Comparison of ENCODE assay signal across 8 mouse cellular contexts in the genomic region with DNA sequence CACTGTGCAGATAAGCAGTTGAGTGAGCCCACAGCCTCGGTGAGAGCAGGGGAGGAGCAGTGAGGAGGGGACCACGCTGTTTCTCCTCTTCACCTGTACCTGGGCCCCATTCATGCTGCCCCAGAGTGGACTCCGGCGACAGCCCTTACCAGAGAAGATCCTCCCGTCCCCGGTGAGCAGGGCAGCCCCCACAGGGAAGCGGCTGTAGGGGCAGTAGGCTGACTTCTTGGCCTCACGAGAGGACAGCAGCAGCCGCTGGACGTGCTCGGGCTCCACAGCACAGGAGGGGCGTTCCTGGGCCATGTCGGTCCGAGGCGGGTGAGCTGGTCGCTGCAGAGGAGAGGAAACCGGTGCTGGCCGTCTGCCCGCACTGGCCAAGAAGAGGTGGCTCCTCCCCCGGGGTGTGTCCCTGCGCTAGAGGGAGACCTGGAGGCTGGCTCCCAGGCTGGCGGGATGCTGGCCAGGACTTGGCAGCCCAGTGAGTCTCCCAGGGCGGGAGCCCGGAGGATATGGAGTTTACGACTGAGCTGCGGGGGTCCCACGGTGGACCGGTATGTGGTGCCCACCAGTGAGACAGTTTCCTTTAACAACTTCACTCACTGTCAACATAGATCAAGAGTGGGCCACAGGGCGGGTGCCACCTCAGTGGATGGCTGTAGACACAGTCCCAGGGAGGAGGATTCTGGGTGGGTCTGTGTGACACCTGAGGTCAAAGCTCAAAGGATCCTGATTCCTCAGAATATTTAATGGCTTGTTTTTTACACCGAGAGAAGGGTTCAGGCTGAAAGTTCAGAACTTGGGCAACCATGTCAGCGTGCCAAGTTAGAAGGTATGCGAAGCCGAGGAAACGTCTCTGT. TPM values are rescaled to one million over a fixed set of nuclear protein-coding genes. Genes with fewer than 3 reads are reported as not detected.
DNase-seq lines count a peak whose midpoint lies in the region; ATAC-seq lines count a peak whose summit lies in the region.

A gene (minus strand): TSS at position 352 of the 857 bp plus-strand sequence.

- peak; percentile 87 to 95 for DNase-seq in adrenal gland, adult (ENCODE audit: inconsistent age in 2 of 2, low spot score in 1 of 2)
- DNase-seq in cerebellum, postnatal 10 days: peak; percentile 72 to 76
- DNase-seq in forelimb bud, embryonic 11.5 days (ENCODE audit: low read depth, low spot score): peak; percentile 60
- peak; percentile 82 for DNase-seq in limb, embryonic 11.5 days (ENCODE audit: low spot score)
- DNase-seq in midbrain, embryonic 10.5 days (ENCODE audit: low spot score): peak; percentile 67
- DNase-seq in spleen, postnatal 10 days (ENCODE audit: low spot score in 2 of 2): peak; percentile 7 to 47

- H3K9me3 ChIP-seq in limb, embryonic 11.5 days (ENCODE audit: control insufficient read depth, low read length): no peaks in the 10 kb centered on the region
- no peaks in the 10 kb centered on the region for H3K9me3 ChIP-seq in midbrain, embryonic 10.5 days (replicated peaks)

- peak within 1 kb of the TSS; percentile 34 for H3K4me3 ChIP-seq in limb, embryonic 11.5 days (ENCODE audit: low read depth, low read length)
- H3K4me3 ChIP-seq in midbrain, embryonic 10.5 days: peak within 1 kb of the TSS; percentile 53

- 9% methylated on average over 34 of the region's 34 CpGs for WGBS in limb, embryonic 11.5 days
- 12% methylated on average over 32 of the region's 34 CpGs for WGBS in midbrain, embryonic 10.5 days

- no peaks in the 10 kb centered on the region for H3K27me3 ChIP-seq in limb, embryonic 11.5 days (ENCODE audit: control insufficient read depth, insufficient read depth, low read length)
- peaks cover 38% of the 10 kb centered on the region for H3K27me3 ChIP-seq in midbrain, embryonic 10.5 days (ENCODE audit: low read depth, poor library complexity, severe bottlenecking)

- no peak within 1 kb of the TSS for H3K27ac ChIP-seq in limb, embryonic 11.5 days (replicated peaks; ENCODE audit: low read depth, low read length)
- H3K27ac ChIP-seq in midbrain, embryonic 10.5 days (replicated peaks): peak within 1 kb of the TSS; percentile 74

- H3K4me1 ChIP-seq in limb, embryonic 11.5 days (ENCODE audit: control insufficient read depth, insufficient read depth, low read length): 0 out of 2 replicates have a peak, but pooled peaks cover 3% of the 10 kb centered on the region
- H3K4me1 ChIP-seq in midbrain, embryonic 10.5 days: peaks cover 12% of the 10 kb centered on the region

- peak within 1 kb of the TSS; percentile 55 for H3K9ac ChIP-seq in limb, embryonic 11.5 days (ENCODE audit: low read length)

- peak; percentile 55 to 72; a peak in 3 of 4 replicates for ATAC-seq in hematopoietic stem cell, adult 5-6 weeks (replicated peaks in 1 of 2; ENCODE audit: insufficient read depth in 1 of 2, low FRiP score in 2 of 2, low TSS enrichment in 1 of 2, low read depth in 1 of 2, poor library complexity in 2 of 2, severe bottlenecking in 2 of 2)
- peak; percentile 75; the same call in 1 of the 2 replicates for ATAC-seq in limb, embryonic 11.5 days (ENCODE audit: insufficient number of reproducible peaks, low FRiP score, low TSS enrichment, low read depth)
- ATAC-seq in activated CD4-positive, CD25-positive, alpha-beta regulatory T cell, adult 4 months: no peak

- no peaks in the 10 kb centered on the region for H3K36me3 ChIP-seq in limb, embryonic 11.5 days (ENCODE audit: control insufficient read depth, insufficient read depth, low read length)
- H3K36me3 ChIP-seq in midbrain, embryonic 10.5 days: no peaks in the 10 kb centered on the region

- H3K4me2 ChIP-seq in limb, embryonic 11.5 days (ENCODE audit: low read depth, severe bottlenecking): peak within 1 kb of the TSS; percentile 75

RNA-seq across cellular contexts. Expression of the gene that starts here (rescaled TPM):
- not detected in 2 replicates for total RNA-seq in hematopoietic stem cell, adult 5-6 weeks (2017)
- 4.1 and 4.5 TPM in 2 replicates for polyA plus RNA-seq in limb, embryonic 11.5 days (2014; fragmentation: Nextera tagmentation; extraction: Ambion mirVana)
- polyA plus RNA-seq in midbrain, embryonic 10.5 days (2016; fragmentation: Nextera tagmentation; extraction: Ambion mirVana): 1.2 and 2.0 TPM in 2 replicates
- not detected for polyA plus RNA-seq in activated CD4-positive, CD25-positive, alpha-beta regulatory T cell, adult 4 months (2017; shearing (Covaris generic))

Comparison
In these comparisons a context has a peak if more than half of its experiments do, and no peak if none do; other contexts are left out.
1. Peak in ATAC-seq in hematopoietic stem cell, adult 5-6 weeks; RNA of the gene not detected or under 1 TPM.
2. DNase-seq: peak in every context shown above with its lines; median percentile 91 in adrenal gland, adult; 82 in limb, embryonic 11.5 days; 74 in cerebellum, postnatal 10 days; 67 in midbrain, embryonic 10.5 days; 60 in forelimb bud, embryonic 11.5 days; 27 in spleen, postnatal 10 days.